Mouse (Mus musculus) bone marrow macrophage, adult 2 months (primary cell): ENCODE measurements around the gene Rala.

ENCODE experiments used
- CTCF ChIP-seq: IDR thresholded peaks from 2 replicates; pipeline ENCODE4 v1.5.1; 2012; ENCODE audit warnings: low read depth, mild to moderate bottlenecking, low read length, moderate library complexity
- POLR2A ChIP-seq: IDR thresholded peaks from 2 replicates; pipeline ENCODE4 v1.6.1; 2012; ENCODE audit warnings: mild to moderate bottlenecking, low read depth, low read length, borderline replicate concordance

- TF ChIP-seq CTCF (no peak), POLR2A (no peak)
These were observed 47.0 kb downstream of the Rala start for GRCm38 (mm10) chr13:17897040-17897439.
